Mouse (Mus musculus) frontal cortex, adult (tissue): Measurements from ENCODE around the gene Ache.

Experiments used
- ATAC-seq: cut with Nextera tagmentation; 2 replicates; pipeline ENCODE4 v1.9.2; 2017; ENCODE audit warnings: mild to moderate bottlenecking, moderate library complexity, mixed read lengths; ENCODE audit not compliant: low TSS enrichment

Gene Ache

DNA sequence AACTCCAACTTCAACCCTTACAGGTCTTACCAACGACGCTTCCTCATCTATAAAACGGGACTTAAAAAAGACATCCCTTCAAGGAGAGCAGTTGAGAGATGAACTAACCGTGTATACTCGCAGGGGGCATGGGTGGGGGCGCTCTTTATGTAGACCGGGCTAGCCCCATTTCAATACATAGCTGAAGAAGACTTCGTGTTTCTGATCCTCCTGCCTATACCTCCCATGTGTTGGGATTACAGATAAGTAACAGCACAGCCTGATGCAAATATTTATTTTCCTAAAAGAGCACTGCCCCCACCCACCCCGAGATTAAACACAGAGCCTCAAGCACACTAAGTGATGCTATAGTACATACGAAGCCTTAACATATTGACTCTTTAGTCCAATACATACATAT lies 47.0 kb downstream of the Ache start:
- no peak for ATAC-seq

- no peak for ATAC-seq
Measured at GRCm38 (mm10) chr5:137335066-137335465, 47.7 kb downstream of the Ache start.

GRCm38 (mm10) chr5:137337190-137337589 lies 49.9 kb downstream of the Ache start:
- no peak for ATAC-seq

DNA sequence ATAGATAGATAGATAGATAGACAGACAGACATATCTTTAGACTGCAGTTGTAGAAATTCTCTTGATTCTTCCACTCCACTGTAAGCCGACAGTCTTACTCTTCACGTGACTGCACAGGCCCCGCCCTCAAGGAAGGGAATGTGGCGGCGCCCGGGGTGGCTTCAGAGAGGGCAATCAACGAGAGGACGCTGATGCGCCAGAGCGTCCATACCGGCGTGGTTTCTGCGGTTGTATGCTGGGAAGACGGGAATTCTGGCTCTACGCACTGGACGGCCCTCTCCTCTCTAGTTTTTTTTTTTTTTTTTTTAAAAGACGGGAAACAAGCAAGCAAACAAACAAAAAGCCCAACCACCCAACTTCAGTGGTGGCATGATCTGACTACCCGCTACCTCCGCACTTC lies 50.9 kb downstream of the Ache start:
- ATAC-seq, result peak; percentile 88

DNA sequence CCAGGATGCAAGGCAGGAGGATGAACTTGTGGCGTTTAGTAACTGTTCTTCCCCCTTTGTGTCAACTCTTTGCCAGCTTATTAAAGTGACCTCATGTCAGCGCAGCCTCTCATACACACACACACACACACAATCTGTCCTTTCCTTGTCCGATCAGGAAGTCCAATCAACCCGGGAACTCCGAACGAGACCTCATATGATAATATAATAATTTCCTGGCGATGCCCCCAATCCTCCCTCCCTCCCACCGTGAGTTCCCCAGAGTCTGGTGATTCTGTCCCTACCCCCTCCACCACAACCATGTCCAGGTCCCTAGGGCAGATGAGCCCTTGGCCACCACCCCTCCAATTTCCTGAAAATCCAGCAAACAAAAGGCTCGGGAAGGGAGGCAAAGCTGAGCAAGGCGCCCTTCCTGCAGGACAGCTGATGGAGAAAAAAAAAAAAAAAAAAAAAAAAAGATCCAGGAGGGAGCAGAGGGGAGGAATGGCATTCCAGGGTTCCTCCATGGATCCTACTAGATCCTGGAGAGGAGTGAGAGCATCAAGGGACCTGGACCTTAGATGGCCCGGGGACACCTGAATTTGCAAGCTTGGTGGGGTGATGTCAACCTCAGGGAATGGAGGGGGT lies 51.5 kb downstream of the Ache start:
- peak; percentile 21 for ATAC-seq

DNA sequence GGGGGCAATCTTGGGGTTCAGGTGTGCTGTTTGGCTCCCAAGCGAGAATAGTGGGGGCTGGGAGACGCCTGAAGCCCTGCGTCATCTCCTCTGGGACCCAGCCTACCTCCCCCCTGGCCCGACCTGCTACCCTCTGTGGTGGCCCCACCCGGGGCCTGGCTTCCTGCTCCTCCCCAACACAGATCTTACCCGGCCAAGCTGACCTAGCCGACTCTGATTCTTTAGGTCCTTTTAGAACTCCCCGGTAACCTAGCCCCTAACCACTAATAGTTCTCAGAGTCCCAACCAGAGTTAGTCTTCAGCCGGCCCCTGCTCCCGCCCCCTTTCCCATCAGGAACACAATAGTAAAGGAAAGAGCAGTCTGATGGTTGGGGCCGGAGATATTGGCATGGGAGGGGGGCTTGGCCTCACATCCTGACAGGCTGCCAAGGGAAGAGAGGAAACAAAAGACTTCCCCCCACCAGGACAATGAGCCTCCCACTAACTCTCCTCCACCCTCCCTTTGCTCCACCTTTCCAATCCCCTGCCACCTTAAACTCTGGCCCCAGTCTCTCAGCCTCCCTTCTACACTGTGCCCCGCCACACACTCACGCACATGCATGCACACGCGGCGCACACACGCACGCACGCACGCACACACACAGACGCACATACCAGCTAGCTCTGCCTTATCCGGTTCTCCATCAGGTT lies 52.1 kb downstream of the Ache start:
- ATAC-seq, result peak; percentile 32; the same call in 1 of the 2 replicates

DNA sequence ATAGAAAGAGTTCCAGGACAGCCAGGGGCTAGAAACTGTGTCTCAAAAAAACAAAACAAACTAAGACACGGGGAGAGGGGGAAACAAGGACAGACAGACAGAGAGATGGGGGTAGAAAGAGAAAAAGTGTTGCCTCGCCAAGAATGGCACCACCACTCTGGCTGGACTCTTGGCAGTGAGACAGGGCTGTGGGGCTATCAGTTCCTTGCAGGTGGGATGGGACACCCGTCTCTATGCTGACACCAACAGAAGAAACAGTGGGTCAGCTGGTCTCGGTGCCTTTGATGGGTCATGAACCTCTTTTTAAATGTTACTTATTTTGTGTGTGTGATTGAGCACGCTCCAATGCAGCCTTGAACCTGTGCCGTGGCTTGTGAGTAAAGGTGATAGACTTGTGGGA lies 52.9 kb downstream of the Ache start:
- ATAC-seq, result no peak

DNA sequence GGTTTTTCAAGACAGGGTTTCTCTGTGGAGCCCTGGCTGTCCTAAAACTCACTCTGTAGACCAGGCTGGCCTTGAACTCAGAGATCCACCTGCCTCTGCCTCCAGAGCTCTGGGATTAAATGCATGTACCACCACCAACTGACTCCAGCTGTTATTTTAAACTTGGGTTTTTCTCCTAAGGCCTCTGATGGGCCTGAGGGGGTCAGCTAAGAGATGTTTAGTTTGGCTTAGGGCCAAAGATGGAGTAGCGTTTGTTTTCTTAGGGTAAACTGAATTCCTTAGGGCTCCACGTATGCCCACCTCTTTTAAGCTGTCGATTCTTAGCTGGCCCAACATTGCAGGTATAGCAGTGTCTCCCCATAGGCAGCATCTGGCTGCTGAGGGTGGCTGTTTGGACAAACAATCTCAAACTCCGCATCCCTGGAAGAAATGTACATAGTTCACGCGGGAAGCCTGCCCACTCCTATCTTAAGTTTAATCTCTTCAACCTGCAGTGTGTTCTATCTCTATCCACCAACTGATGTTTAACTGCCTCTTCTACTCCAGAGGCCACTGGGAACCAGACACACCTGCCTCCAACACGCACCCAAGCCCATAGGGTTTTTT lies 55.2 kb downstream of the Ache start:
- ATAC-seq, result no peak

DNA sequence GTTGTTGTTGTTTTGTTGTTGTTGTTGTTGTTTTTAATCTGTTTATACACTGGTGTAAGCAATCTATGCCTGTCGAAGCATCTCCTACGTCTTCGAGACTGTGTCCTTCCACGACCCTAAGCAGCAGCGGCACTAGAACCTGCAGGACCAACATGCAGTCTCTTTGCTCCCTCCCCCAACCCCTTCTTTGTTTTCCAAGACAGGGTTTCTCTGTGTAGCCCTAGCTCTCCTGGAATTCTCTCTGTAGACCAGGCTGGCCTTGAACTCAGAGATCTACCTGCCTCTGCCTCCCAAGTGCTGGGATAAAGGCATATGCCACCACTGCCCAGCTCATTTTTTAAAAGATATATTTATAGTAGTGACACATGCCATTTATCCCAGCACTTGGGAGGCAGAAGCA lies 56.1 kb downstream of the Ache start:
- no peak for ATAC-seq

- ATAC-seq, result no peak
Measured at GRCm38 (mm10) chr5:137343869-137344268, 56.5 kb downstream of the Ache start.
